Mouse (Mus musculus) embryonic facial prominence, embryonic 11.5 days (tissue): ENCODE results near the gene Thop1. TPM values are rescaled to one million over a fixed set of nuclear protein-coding genes. Genes with fewer than 3 reads are reported as not detected.
"Not testable (repeated sequence)": the region's sequence is repeated elsewhere in the genome, so short reads cannot be mapped to it uniquely, and the experiment has no call there.

Source experiments
- ATAC-seq: fragments of 200-750 bp; cut with Nextera tagmentation; replicated peaks from 2 replicates; pipeline ENCODE4 v1.8.0; 2017; ENCODE audit warnings: low read depth; ENCODE audit not compliant: insufficient number of reproducible peaks, low FRiP score, low TSS enrichment
- DNase-seq: peaks from one replicate; pipeline ENCODE4 v3.0.0-alpha.2; 2015; ENCODE audit warnings: low spot score
- H3K27ac ChIP-seq: fragments of 300-500 bp; sonication (generic); replicated peaks from 2 replicates; pipeline ENCODE4 v1.5.1; 2014; ENCODE audit warnings: mild to moderate bottlenecking, low read depth, low read length, control low read depth
- H3K27me3 ChIP-seq: fragments of 300-500 bp; sonication (generic); 2 replicates; pipeline ENCODE4 v1.6.1; 2014; ENCODE audit warnings: mild to moderate bottlenecking, low read length, moderate library complexity, mixed read lengths; ENCODE audit not compliant: control insufficient read depth, insufficient read depth
- H3K36me3 ChIP-seq: fragments of 300-500 bp; sonication (generic); replicated peaks from 2 replicates; pipeline ENCODE4 v1.6.1; 2014; ENCODE audit warnings: low read depth, mild to moderate bottlenecking, low read length, moderate library complexity, mixed read lengths; ENCODE audit not compliant: control insufficient read depth, insufficient read depth
- H3K4me1 ChIP-seq: fragments of 300-500 bp; sonication (generic); 2 replicates; pipeline ENCODE4 v1.6.1; 2014; ENCODE audit warnings: low read length, mixed read lengths; ENCODE audit not compliant: control insufficient read depth, insufficient read depth
- H3K4me2 ChIP-seq: fragments of 300-500 bp; sonication (generic); 2 replicates; pipeline ENCODE4 v1.6.1; 2014; ENCODE audit warnings: low read depth, mild to moderate bottlenecking, control low read depth, low read length, moderate library complexity
- H3K4me3 ChIP-seq: fragments of 300-500 bp; sonication (generic); 2 replicates; pipeline ENCODE4 v1.5.1; 2014; ENCODE audit warnings: low read depth, low read length, control low read depth
- H3K9ac ChIP-seq: fragments of 300-500 bp; sonication (generic); replicated peaks from 2 replicates; pipeline ENCODE4 v1.6.1; 2014; ENCODE audit warnings: mild to moderate bottlenecking, control low read depth, low read length
- H3K9me3 ChIP-seq: fragments of 300-500 bp; sonication (generic); replicated peaks from 2 replicates; pipeline ENCODE4 v1.6.1; 2016; ENCODE audit warnings: mild to moderate bottlenecking, low read length, inconsistent platforms, mixed read lengths; ENCODE audit not compliant: control insufficient read depth
- WGBS: fragments of 180-500 bp; shearing (Covaris S2); extraction: QIAGEN DNeasy Blood & Tissue Kit; methylation state at CpG from one replicate; pipeline ENCODE4 v1.1.7; 2014; 5-methylcytosine and 5-hydroxymethylcytosine counted together
- polyA plus RNA-seq: library from polyadenylated mRNA; unstranded; fragments of >200 nt; fragmentation: Nextera tagmentation; extraction: Ambion mirVana; gene quantifications from 2 replicates; pipeline ENCODE4 v1.2.1, GENCODE M21; 2014

Thop1 gene
- polyA plus RNA-seq, 1 experiment from 2014 or later = 56.3 TPM

DNA sequence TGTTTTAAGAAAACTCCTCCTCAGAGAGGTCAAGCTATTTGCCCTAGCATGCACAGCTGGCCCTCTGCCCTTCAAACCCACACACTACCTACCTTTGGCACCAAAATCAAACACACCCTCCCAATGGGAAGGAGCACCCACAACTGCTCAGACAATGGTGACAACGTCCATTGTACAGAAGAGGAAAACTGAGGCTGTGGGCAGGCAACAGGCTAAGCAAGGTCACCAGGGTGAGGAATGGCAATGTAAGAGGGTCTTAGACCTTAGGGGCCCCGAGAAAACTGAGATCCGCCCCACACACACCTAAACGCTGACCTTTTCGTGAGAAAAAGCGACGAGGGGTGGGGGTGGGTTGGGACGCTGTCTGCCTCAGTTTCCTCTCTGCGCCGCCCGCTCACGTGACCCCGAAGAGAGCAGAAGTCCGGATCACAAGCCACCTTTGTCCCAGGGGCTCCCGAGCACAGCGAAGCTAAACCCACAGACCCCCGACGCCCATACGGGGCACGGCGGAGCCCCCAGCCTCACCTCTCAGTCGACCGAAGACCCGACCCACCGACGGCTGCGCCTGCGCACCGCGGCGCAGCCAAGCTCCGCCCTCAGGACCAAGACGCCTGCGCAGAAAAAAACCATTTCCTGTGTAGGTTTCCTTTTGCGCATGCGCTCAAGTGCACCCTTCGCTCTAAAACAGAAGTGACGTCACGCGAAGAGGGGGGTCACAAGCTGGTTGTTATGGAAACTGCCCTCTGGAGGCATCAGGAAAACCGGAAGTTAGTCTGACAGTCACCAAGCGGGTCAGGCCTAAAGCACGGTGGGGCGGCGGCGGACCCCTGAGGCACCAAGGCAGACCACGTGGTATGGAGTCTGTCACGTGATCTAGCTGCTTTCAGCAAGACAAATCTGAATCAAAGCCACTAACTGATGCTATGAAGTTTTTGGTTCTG, 10.0 kb upstream of the Thop1 start, which contains the start of gene Sgta:
Gene Sgta, minus strand, starts transcription at position 579 of the 941 bp plus-strand sequence.
- WGBS = 1% methylated on average over 48 of the region's 48 CpGs
- no peak within 1 kb of the TSS for H3K27ac ChIP-seq

GRCm38 (mm10) chr10:81062710-81063109, 7.1 kb upstream of the Thop1 start:
- no peak for ATAC-seq
- Histone ChIP-seq H3K9me3 (no peaks in the 10 kb centered on the region), H3K27me3 (no peaks in the 10 kb centered on the region), H3K4me3 (no peak overlapping the region), H3K36me3 (no peaks in the 10 kb centered on the region), H3K27ac (no peak overlapping the region), H3K9ac (no peak overlapping the region), H3K4me1 (peaks cover 2% of the 10 kb centered on the region; the same call in 1 of the 2 replicates), H3K4me2 (no peak overlapping the region)
- 54% methylated on average over 4 of the region's 4 CpGs for WGBS
- DNase-seq = no peak

More for the DNA sequence above, 10.0 kb upstream of the Thop1 start, which contains the start of gene Sgta:
- H3K4me3 ChIP-seq = peak within 1 kb of the TSS; percentile 74
- peaks cover 2% of the 10 kb centered on the region; the same call in 1 of the 2 replicates for H3K4me1 ChIP-seq
- peak within 1 kb of the TSS; percentile 75 for H3K9ac ChIP-seq
- no peaks in the 10 kb centered on the region for H3K36me3 ChIP-seq
- no peaks in the 10 kb centered on the region for H3K9me3 ChIP-seq
- DNase-seq (peak; percentile 100), ATAC-seq (peak; percentile 86)
- no peaks in the 10 kb centered on the region for H3K27me3 ChIP-seq
- peak within 1 kb of the TSS; percentile 54 for H3K4me2 ChIP-seq

GRCm38 (mm10) chr10:81064519-81064918, 5.3 kb upstream of the Thop1 start:
- H3K4me2 ChIP-seq, H3K36me3 ChIP-seq, H3K27ac ChIP-seq, H3K9ac ChIP-seq, H3K4me1 ChIP-seq, DNase-seq, H3K4me3 ChIP-seq, ATAC-seq, H3K9me3 ChIP-seq, H3K27me3 ChIP-seq: not testable (repeated sequence)
- WGBS = 88% methylated on average over 8 of the region's 8 CpGs

GRCm38 (mm10) chr10:81068706-81069105, 1.1 kb upstream of the Thop1 start:
- no peak overlapping the region for H3K4me2 ChIP-seq
- no peaks in the 10 kb centered on the region for H3K9me3 ChIP-seq
- H3K27me3 ChIP-seq = no peaks in the 10 kb centered on the region
- peaks cover 3% of the 10 kb centered on the region; the same call in 1 of the 2 replicates for H3K4me1 ChIP-seq
- WGBS = 74% methylated on average over 5 of the region's 5 CpGs
- no peak overlapping the region for H3K9ac ChIP-seq
- H3K27ac ChIP-seq = no peak overlapping the region
- DNase-seq (no peak), ATAC-seq (no peak)
- no peak overlapping the region for H3K4me3 ChIP-seq
- H3K36me3 ChIP-seq = peaks cover 6% of the 10 kb centered on the region; the same call in 1 of the 2 replicates

- no peak overlapping the region for H3K9ac ChIP-seq
- no peak for ATAC-seq
- no peak for DNase-seq
- no peak overlapping the region for H3K27ac ChIP-seq
- peaks cover 6% of the 10 kb centered on the region; the same call in 1 of the 2 replicates for H3K36me3 ChIP-seq
- H3K4me1 ChIP-seq = peaks cover 3% of the 10 kb centered on the region; the same call in 1 of the 2 replicates
- H3K27me3 ChIP-seq = no peaks in the 10 kb centered on the region
- no peaks in the 10 kb centered on the region for H3K9me3 ChIP-seq
- 93% methylated on average over 8 of the region's 8 CpGs for WGBS
- no peak overlapping the region for H3K4me2 ChIP-seq
- no peak overlapping the region for H3K4me3 ChIP-seq
Observed at GRCm38 (mm10) chr10:81072290-81072689, 2.5 kb downstream of the Thop1 start.

DNA sequence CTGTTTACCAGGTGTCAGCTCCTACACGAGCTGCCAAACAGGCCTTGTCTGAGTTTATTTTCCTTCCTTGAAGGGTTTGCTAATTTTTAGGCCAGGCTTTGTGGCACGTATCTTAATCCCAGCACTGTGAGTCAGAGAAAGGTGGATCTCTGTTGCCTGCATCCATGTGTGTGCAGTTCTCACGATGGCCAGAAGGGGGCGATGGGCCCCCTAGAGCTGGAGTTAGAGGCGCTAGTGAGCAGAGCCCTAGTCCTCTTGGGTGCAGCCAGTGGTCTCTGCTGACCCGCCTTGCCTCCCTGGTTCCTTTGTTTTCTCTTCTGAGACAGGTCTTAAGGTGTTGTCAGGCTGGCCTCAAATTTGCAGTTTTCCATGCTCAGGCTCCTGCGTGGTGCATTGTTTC, 3.6 kb downstream of the Thop1 start:
- peaks cover 3% of the 10 kb centered on the region; the same call in 1 of the 2 replicates for H3K4me1 ChIP-seq
- WGBS = 64% methylated on average over 7 of the region's 7 CpGs
- DNase-seq (peak; percentile 5), ATAC-seq (no peak)
- peaks cover 6% of the 10 kb centered on the region for H3K36me3 ChIP-seq
- H3K4me3 ChIP-seq = no peak overlapping the region
- no peaks in the 10 kb centered on the region for H3K27me3 ChIP-seq
- no peaks in the 10 kb centered on the region for H3K9me3 ChIP-seq
- H3K4me2 ChIP-seq = no peak overlapping the region
- H3K9ac ChIP-seq = no peak overlapping the region
- no peak overlapping the region for H3K27ac ChIP-seq

- Histone ChIP-seq H3K4me1 (peaks cover 1% of the 10 kb centered on the region; the same call in 1 of the 2 replicates), H3K27me3 (no peaks in the 10 kb centered on the region), H3K27ac (no peak overlapping the region), H3K4me2 (no peak overlapping the region), H3K9ac (no peak overlapping the region), H3K4me3 (no peak overlapping the region), H3K9me3 (no peaks in the 10 kb centered on the region), H3K36me3 (peaks cover 15% of the 10 kb centered on the region)
- WGBS = 81% methylated on average over 8 of the region's 8 CpGs
- DNase-seq = no peak
- ATAC-seq = no peak
Observed at GRCm38 (mm10) chr10:81075734-81076133, 5.9 kb downstream of the Thop1 start.

GRCm38 (mm10) chr10:81076356-81076755, 6.5 kb downstream of the Thop1 start:
- Histone ChIP-seq H3K4me2 (no peak overlapping the region), H3K9ac (no peak overlapping the region), H3K9me3 (no peaks in the 10 kb centered on the region), H3K4me3 (no peak overlapping the region), H3K4me1 (no peaks in the 10 kb centered on the region), H3K36me3 (peaks cover 20% of the 10 kb centered on the region), H3K27ac (no peak overlapping the region), H3K27me3 (no peaks in the 10 kb centered on the region)
- DNase-seq = no peak
- WGBS = 82% methylated on average over 1 of the region's 1 CpGs
- ATAC-seq = no peak
